Mouse (Mus musculus): Measurements from ENCODE around the gene Ahnak. TPM values are rescaled to one million over a fixed set of nuclear protein-coding genes. Genes with fewer than 3 reads are reported as not detected.

The Ahnak gene
- polyA plus RNA-seq, 1 experiment, result 163 TPM

DNA sequence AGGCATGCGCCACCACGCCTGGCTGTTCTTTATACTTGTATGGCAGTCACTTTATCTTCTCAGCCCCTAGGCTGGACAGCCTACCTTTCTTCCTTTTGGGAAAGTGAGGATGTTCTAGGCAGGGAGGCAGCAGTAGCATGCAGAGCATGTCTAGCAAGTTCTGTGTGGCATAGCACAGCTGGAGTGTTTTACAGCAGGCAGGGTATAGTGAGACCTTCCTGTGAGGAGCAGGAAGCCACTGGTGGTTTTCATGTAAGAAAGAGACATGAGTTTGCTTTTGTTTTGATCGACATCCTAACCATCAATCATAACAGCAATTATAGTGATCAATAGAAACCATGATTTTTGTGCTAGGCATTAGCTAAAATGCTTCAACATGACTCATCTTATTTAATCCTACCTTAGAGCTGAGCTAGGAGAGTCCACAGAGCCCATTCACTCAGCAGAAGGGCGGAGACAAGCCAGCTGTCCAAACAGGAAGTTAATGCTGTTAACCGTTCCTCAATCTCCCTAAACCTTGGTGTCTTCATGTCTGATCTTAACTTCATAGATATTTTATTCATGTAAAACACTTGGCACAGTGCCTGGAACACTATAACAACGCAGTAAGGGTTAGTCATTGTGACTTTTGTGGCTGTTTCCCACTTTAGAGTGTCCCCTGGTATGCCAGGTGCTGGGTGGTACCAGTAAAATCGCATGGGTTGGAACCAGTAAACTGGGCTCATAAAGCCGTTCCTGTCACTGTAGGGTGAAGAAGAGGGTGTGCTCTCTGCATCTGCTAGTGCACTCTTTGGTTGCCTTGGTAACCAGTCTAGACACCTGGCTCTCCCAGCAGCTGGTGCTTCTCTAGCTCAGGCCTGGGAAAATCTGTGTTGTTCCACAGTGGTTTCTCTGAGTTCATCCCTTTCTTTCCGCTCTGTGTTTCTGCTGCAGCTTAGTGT, 76.8 kb downstream of the Ahnak start:
- H3K9ac ChIP-seq (ENCODE audit: low read depth, poor library complexity, severe bottlenecking), result no peak overlapping the region
- H3K27me3 ChIP-seq (ENCODE audit: control insufficient read depth, insufficient read depth, low read length, poor library complexity, severe bottlenecking), result no peaks in the 10 kb centered on the region
- no peaks in the 10 kb centered on the region for H3K9me3 ChIP-seq (replicated peaks; ENCODE audit: control insufficient read depth, insufficient read depth, low read length, poor library complexity, severe bottlenecking)
- no peaks in the 10 kb centered on the region for H3K36me3 ChIP-seq (ENCODE audit: control insufficient read depth, insufficient read depth, low read length, poor library complexity, severe bottlenecking)
- H3K4me1 ChIP-seq (ENCODE audit: control insufficient read depth, insufficient read depth, low read length), result no peaks in the 10 kb centered on the region
- no peak overlapping the region for H3K27ac ChIP-seq (ENCODE audit: insufficient read depth, low read length)
- no peak overlapping the region for H3K4me3 ChIP-seq (ENCODE audit: low read depth, low read length)
- TF ChIP-seq POLR2A (IDR thresholded peaks at IDR 0.05; ENCODE audit: insufficient read depth, low read length) (no peak), CTCF (IDR thresholded peaks at IDR 0.05; ENCODE audit: low read depth, low read length) (no peak), EP300 (IDR thresholded peaks at IDR 0.05; ENCODE audit: insufficient read depth, low read depth, low read length) (no peak)

DNA sequence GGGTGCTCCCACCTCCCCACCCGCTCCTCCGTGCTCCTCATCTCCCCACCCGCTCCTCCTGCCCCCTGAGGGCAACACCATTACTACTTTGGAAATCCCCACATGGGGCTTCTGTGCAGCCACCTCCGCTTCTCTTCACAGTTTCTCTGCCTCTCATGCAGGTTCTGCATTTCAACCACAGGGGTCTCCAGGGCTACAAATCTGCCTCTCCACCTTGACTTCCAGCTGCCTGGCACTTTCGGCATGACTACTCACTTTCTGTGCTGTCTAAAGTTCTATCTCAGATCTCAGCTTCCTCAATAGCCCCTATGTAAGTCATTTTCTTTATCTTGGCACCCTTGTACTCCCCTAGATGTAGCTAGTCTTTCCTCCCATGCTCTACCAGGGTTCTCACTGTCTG, 78.2 kb downstream of the Ahnak start:
- Histone ChIP-seq H3K9ac (ENCODE audit: low read depth, poor library complexity, severe bottlenecking) (no peak overlapping the region), H3K36me3 (ENCODE audit: control insufficient read depth, insufficient read depth, low read length, poor library complexity, severe bottlenecking) (no peaks in the 10 kb centered on the region), H3K27me3 (ENCODE audit: control insufficient read depth, insufficient read depth, low read length, poor library complexity, severe bottlenecking) (no peaks in the 10 kb centered on the region), H3K4me3 (ENCODE audit: low read depth, low read length) (no peak overlapping the region), H3K4me1 (ENCODE audit: control insufficient read depth, insufficient read depth, low read length) (no peaks in the 10 kb centered on the region), H3K27ac (ENCODE audit: insufficient read depth, low read length) (no peak overlapping the region), H3K9me3 (replicated peaks; ENCODE audit: control insufficient read depth, insufficient read depth, low read length, poor library complexity, severe bottlenecking) (no peaks in the 10 kb centered on the region)
- TF ChIP-seq POLR2A (IDR thresholded peaks at IDR 0.05; ENCODE audit: insufficient read depth, low read length), result no peak
- TF ChIP-seq EP300 (IDR thresholded peaks at IDR 0.05; ENCODE audit: insufficient read depth, low read depth, low read length), result no peak
- no peak for TF ChIP-seq CTCF (IDR thresholded peaks at IDR 0.05; ENCODE audit: low read depth, low read length)

DNA sequence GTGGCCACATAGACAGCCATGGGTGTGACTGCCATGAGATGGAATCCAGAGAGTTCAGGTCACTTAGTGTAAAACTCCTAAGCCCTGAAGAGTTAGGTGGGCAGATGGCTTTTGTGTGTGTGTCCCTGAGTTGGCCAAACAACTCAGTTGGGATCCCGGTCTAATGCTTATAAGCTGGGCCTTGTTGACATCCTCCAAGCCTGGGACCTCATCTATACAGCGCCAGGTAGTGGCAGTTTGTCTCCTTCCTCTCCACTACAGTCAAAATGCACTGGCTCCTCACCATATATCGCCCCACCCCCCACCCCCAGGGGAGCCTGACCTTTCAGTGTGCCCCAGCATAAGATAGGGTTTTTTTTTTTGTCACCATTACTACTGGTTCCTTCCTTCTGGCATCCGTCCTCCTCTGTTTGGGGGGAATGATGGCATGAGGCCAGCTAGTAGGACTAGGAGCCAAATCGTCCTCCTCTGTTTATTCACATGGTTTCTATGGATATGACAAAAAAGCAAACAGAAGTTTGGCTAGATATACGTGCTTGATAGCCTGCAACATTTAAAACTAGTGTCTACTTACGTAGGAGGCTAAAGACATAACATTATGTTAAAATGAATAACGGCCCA, 80.7 kb downstream of the Ahnak start:
- no peak overlapping the region for H3K9ac ChIP-seq (ENCODE audit: low read depth, poor library complexity, severe bottlenecking)
- H3K4me1 ChIP-seq (ENCODE audit: control insufficient read depth, insufficient read depth, low read length), result no peaks in the 10 kb centered on the region
- no peaks in the 10 kb centered on the region for H3K9me3 ChIP-seq (replicated peaks; ENCODE audit: control insufficient read depth, insufficient read depth, low read length, poor library complexity, severe bottlenecking)
- H3K27me3 ChIP-seq (ENCODE audit: control insufficient read depth, insufficient read depth, low read length, poor library complexity, severe bottlenecking), result no peaks in the 10 kb centered on the region
- TF ChIP-seq CTCF (IDR thresholded peaks at IDR 0.05; ENCODE audit: low read depth, low read length), result no peak
- no peak for TF ChIP-seq POLR2A (IDR thresholded peaks at IDR 0.05; ENCODE audit: insufficient read depth, low read length)
- TF ChIP-seq EP300 (IDR thresholded peaks at IDR 0.05; ENCODE audit: insufficient read depth, low read depth, low read length), result no peak
- no peak overlapping the region for H3K4me3 ChIP-seq (ENCODE audit: low read depth, low read length)
- no peak overlapping the region for H3K27ac ChIP-seq (ENCODE audit: insufficient read depth, low read length)
- no peaks in the 10 kb centered on the region for H3K36me3 ChIP-seq (ENCODE audit: control insufficient read depth, insufficient read depth, low read length, poor library complexity, severe bottlenecking)

DNA sequence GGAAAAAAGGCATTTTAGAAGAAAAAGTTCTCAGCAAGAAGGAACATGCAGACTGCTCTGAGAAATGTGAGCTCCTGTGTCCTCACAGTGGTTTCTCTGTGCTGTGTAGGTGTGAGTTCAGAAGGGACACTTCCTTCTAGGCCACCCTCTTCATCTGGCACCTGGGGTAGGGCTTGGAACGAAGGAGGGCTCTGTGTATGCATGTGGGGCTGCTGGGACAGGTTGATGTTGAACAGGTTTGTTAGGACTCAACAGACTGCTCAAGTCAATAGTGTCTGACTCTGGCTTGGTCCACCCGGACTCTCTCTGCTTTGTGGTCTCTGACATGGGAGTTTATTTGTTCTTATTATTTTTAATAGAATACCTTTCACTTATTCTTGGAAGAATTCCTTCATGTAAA, 81.2 kb downstream of the Ahnak start:
- no peak overlapping the region for H3K27ac ChIP-seq (ENCODE audit: insufficient read depth, low read length)

DNA sequence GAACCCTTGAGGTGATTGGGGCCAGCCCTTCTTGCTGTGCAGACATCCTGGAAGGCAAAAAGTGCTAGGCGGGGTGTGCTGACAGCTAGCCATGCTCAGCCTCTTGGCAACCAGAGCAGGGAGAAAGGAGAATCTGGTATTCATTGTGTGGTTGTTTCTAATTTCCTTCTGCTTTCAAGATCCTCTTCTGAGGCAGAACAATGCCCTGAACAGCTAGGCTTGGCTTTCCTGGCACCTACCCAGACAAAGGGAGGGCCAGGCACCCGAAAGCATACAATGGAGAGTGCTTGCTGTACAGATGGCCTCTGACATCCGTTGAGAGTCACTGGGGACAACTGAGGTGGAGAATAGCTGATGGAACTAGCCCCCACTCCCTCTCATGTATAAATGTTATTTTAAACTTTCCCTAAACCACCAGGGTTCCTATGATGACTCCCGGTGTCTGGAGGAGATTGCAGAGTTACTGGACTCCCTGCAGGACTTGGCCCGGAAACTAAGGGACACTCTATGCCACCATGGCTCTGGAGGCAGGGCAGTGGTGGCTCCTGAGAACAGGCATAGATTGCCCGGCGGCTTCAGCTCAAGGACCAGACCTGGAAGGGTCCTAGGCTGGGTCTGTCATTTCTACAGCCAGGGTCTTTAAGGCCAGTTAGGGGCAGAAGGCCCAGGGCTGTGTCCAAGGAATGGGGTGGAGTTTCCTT, 82.5 kb downstream of the Ahnak start:
- H3K4me1 ChIP-seq (ENCODE audit: control insufficient read depth, insufficient read depth, low read length), result no peaks in the 10 kb centered on the region
- H3K9me3 ChIP-seq (replicated peaks; ENCODE audit: control insufficient read depth, insufficient read depth, low read length, poor library complexity, severe bottlenecking), result no peaks in the 10 kb centered on the region
- H3K9ac ChIP-seq (ENCODE audit: low read depth, poor library complexity, severe bottlenecking), result no peak overlapping the region
- no peak overlapping the region for H3K27ac ChIP-seq (ENCODE audit: insufficient read depth, low read length)
- TF ChIP-seq POLR2A (IDR thresholded peaks at IDR 0.05; ENCODE audit: insufficient read depth, low read length), result no peak
- no peak for TF ChIP-seq CTCF (IDR thresholded peaks at IDR 0.05; ENCODE audit: low read depth, low read length)
- TF ChIP-seq EP300 (IDR thresholded peaks at IDR 0.05; ENCODE audit: insufficient read depth, low read depth, low read length), result no peak
- no peak overlapping the region for H3K4me3 ChIP-seq (ENCODE audit: low read depth, low read length)
- no peaks in the 10 kb centered on the region for H3K36me3 ChIP-seq (ENCODE audit: control insufficient read depth, insufficient read depth, low read length, poor library complexity, severe bottlenecking)
- H3K27me3 ChIP-seq (ENCODE audit: control insufficient read depth, insufficient read depth, low read length, poor library complexity, severe bottlenecking), result no peaks in the 10 kb centered on the region

More for the DNA sequence above, 81.2 kb downstream of the Ahnak start:
- no peak for TF ChIP-seq EP300 (IDR thresholded peaks at IDR 0.05; ENCODE audit: insufficient read depth, low read depth, low read length)
- TF ChIP-seq POLR2A (IDR thresholded peaks at IDR 0.05; ENCODE audit: insufficient read depth, low read length), result no peak
- TF ChIP-seq CTCF (IDR thresholded peaks at IDR 0.05; ENCODE audit: low read depth, low read length), result no peak
- H3K9ac ChIP-seq (ENCODE audit: low read depth, poor library complexity, severe bottlenecking), result no peak overlapping the region
- no peaks in the 10 kb centered on the region for H3K36me3 ChIP-seq (ENCODE audit: control insufficient read depth, insufficient read depth, low read length, poor library complexity, severe bottlenecking)
- no peak overlapping the region for H3K4me3 ChIP-seq (ENCODE audit: low read depth, low read length)
- H3K4me1 ChIP-seq (ENCODE audit: control insufficient read depth, insufficient read depth, low read length), result no peaks in the 10 kb centered on the region
- no peaks in the 10 kb centered on the region for H3K27me3 ChIP-seq (ENCODE audit: control insufficient read depth, insufficient read depth, low read length, poor library complexity, severe bottlenecking)
- no peaks in the 10 kb centered on the region for H3K9me3 ChIP-seq (replicated peaks; ENCODE audit: control insufficient read depth, insufficient read depth, low read length, poor library complexity, severe bottlenecking)

All from ES-Bruce4 (cell line).